Mouse (Mus musculus): ENCODE results near the gene Ceacam18. TPM values are rescaled to one million over a fixed set of nuclear protein-coding genes. Genes with fewer than 3 reads are reported as not detected.

Ceacam18 gene
- under 1 TPM in 1 of 2 experiments, not detected in 1; 0.12 TPM for total RNA-seq (2021)

- no peak for DNase-seq (ENCODE audit: extremely low spot score in 1 of 2, low spot score in 1 of 2)
These were observed at the start of gene Ceacam18 for GRCm38 (mm10) chr7:43634500-43634899. Ceacam18 (plus strand) TSS chr7:43634707.

- no peak for DNase-seq (ENCODE audit: extremely low spot score in 1 of 2, low spot score in 1 of 2)
These were observed 49.7 kb upstream of the Ceacam18 start for GRCm38 (mm10) chr7:43584790-43585189.

- no peak for DNase-seq (ENCODE audit: extremely low spot score in 1 of 2, low spot score in 1 of 2)
These were observed 32.6 kb upstream of the Ceacam18 start for GRCm38 (mm10) chr7:43601884-43602283.

DNA sequence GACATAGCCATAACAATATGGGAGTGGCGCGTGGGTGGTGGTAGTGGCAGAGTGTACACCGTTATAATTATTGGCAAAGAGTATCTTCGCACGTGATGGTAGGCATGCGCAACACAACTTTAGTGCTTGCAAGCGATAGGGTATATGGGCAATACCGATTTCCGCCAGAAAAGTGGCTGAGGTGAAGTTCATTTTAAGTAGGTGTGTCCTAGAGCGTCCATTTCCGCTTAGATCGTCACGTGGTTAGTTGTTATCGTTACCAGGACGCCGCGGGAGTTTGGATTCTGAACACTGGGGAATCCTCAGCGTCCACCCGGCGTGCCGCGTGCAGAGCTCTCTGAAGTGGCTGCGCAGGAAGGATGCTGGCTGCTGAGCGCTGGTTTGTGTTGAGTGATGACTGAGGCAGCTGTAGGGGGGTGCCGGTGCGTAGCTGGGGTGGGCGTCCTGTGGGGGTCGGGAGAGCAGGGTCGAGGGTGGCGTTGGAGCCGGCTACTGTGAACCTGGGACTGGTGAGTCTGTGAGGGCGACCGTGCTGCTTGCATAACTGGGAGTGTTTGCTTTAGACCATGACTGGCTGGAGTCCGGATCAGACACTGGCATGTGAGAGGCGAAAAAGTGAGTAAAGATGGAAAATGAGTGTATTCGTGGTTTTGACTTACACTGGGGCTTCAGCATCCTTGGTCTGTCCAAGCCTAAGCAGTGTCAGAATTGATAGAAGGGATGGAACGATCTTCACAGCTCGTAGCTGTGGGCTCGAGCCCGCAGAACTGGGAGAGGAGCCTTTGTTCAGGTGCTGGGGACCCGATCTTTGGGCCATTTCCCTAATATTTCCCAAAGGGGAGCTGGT lies 27.4 kb upstream of the Ceacam18 start, which contains the start of gene Zfp819:
TSS of gene Zfp819 (plus strand) at position 274 of the 847 bp plus-strand sequence.
- DNase-seq (ENCODE audit: extremely low spot score in 1 of 2, low spot score in 1 of 2) = peak; percentile 41 to 67

DNA sequence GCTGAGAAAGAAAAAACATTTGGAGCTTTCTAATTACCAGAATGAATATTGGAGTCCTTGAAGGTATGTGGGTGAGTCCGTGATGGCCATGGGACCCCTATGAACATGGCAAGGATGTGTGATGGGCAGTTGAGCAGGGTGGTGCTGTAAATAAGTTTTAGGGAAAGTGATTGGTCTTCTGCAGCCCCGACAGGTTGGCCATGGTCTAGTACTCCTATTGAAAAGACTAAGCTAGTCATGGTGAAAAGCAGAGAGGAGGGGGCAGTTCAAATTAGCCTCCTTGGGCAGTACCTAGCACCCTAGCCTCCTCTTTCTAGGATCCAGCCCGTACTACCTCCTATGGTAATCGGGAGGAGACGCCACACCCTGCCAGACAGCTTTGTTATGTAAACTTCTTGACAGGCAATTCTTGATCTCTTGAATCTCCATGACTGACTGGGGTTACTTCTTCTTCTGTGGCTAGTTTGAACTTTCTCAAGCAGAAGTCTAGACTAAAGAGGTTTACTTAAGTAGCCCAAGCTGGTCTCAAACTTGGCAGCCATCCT lies 26.7 kb upstream of the Ceacam18 start:
- DNase-seq (ENCODE audit: extremely low spot score in 1 of 2, low spot score in 1 of 2) = no peak

- no peak for DNase-seq (ENCODE audit: extremely low spot score in 1 of 2, low spot score in 1 of 2)
These were observed 26.1 kb upstream of the Ceacam18 start for GRCm38 (mm10) chr7:43608316-43608824.

DNA sequence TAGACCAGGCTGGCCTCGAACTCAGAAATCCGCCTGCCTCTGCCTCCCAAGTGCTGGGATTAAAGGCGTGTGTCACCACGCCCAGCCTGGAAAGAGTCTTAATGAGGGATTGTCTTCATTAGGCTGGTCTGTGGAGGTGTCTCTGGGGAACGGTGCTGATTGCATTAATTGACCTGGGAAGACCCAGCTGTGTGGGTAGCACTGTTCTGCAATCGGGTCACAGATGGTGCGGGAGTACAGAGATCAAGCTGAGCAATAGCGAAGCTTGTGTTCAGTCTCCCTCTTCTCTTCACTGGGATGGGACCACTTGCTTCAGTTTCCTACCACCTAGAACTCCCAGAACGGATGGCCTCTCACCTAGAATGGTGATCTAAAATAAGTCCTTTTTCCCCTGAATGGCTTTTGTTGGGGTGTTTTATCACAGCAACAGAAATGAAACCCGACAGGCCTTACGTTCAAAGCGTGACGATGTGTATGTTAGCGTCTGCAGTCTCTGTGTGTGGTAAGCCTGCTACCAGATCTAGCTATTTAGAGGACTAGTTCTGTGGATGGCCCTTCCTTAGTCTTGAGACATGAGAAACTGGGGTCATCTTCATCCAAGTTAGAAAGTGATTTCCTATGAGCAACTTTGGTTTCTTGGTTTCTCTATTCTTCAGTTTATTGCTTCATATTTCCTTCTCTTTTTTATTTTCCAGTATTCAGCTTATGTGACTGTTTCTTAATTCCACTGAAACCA lies 20.5 kb upstream of the Ceacam18 start:
- no peak for DNase-seq (ENCODE audit: extremely low spot score in 1 of 2, low spot score in 1 of 2)

- DNase-seq (ENCODE audit: extremely low spot score in 1 of 2, low spot score in 1 of 2) = no peak
These were observed 11.6 kb upstream of the Ceacam18 start for GRCm38 (mm10) chr7:43622927-43623326.

DNA sequence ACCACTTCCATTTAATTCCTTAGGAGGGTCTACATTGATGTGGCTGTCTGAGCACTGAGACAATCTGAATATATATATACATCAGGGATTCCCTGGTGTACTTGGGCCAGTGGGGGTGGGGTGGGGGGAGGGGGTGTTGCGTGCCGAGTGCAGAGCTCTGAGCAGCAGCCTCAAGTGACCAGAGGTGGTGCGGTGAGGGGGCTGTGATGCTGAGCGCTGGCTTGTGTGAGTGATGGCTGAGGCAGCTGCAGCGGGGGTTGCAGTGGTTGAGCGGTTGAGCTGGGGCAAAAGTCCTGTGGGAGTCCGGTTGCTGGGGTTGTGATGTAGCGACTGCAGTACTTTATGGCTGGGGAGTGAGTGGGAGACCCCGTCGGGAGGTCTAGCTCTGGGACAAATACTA lies 10.7 kb upstream of the Ceacam18 start:
- DNase-seq (ENCODE audit: extremely low spot score in 1 of 2, low spot score in 1 of 2) = no peak

- DNase-seq (ENCODE audit: extremely low spot score in 1 of 2, low spot score in 1 of 2) = no peak
These were observed 9.4 kb upstream of the Ceacam18 start for GRCm38 (mm10) chr7:43625065-43625464.

GRCm38 (mm10) chr7:43625794-43626422 lies 8.6 kb upstream of the Ceacam18 start:
- no peak for DNase-seq (ENCODE audit: extremely low spot score in 1 of 2, low spot score in 1 of 2)

DNA sequence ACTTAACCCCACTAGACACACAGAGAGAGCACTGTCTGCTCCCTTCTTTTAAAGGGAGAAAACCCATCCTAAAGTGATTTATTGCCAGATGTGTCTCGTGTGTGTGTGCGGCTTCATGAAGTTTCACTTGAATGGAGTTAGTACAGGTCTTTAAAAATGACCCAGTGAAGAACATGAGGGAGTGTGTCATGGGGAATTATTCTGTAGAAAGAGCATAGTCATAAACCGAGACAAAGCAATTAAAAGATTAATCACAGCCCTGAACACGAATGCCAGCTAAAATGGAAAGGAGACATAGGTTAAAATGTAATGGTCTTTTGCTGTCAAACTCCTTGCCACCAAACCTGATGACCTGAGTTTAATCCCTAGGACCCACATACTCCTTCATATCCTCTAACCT lies 567 bp upstream of the Ceacam18 start:
- no peak for DNase-seq (ENCODE audit: extremely low spot score in 1 of 2, low spot score in 1 of 2)

- DNase-seq (ENCODE audit: extremely low spot score in 1 of 2, low spot score in 1 of 2) = no peak
These were observed 1.7 kb downstream of the Ceacam18 start for GRCm38 (mm10) chr7:43636194-43636593.

- DNase-seq (ENCODE audit: extremely low spot score in 1 of 2, low spot score in 1 of 2) = no peak
These were observed 2.6 kb downstream of the Ceacam18 start for GRCm38 (mm10) chr7:43637118-43637517.

DNA sequence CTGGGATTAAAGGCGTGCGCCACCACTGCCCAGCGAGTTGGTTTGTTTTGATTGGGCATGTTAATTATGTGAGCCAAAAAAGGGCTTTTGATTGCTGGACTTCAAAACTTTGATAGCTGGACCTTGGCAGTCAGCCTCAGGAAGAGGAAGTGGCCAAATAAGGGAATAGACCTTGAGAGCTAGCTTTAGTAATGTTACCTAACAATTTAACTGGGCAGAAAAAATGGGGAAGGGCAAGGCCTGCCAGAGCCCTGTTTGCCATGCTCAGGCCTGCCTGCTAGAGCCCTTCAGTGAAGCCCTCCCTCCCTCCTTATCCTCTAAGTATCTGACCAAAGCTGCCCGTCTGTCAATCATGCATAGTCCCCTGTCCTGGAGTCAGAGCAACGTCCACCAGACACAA lies 8.1 kb downstream of the Ceacam18 start:
- no peak for DNase-seq (ENCODE audit: extremely low spot score in 1 of 2, low spot score in 1 of 2)

DNA sequence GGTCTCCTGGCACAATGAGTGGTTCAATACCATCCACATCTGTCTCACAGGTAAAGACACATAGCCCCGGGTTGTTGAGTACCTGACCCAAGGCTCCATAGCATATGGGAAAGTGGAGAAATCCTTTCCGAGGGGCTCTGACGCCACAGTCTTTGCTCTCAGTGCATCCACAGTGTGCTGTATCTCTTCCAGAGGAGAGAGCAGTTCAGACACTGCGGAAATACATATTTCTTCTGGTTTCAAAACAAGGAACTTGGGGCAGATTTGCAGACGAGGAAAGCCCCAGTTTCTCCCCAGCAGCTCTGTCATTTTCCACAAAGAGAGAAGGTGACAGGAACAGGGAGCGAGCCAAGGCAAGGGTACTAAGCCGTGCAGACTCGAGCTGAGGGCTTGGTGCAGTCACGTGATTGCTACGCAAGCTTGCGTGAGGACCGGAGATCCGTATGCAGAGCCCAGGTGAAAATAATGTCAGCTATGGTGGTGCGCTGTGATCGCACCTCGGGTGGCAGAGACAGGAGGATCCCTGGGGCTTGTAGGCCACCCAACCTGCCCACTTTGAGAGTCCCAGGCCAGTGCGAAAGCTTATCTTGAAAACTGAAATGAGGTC lies 8.6 kb downstream of the Ceacam18 start:
- no peak for DNase-seq (ENCODE audit: extremely low spot score in 1 of 2, low spot score in 1 of 2)

DNA sequence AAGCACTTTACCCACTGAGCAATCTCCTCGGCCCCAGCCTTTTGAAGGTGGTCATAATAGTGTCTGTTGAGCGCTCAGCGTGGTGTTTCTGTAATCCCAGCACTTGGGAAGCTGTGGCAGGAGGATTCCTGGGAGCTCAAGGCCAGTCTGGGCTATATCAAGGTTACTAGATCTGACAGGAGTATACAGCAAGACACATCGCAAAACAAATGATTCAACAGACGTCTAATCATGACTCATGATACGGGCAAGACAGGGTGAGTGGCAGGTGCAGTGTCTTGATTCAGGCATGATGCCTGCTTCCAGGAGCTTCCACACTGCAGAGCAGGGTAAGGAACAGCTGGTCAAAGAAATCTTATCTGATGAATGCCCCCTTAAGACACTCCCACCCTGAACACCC lies 18.2 kb downstream of the Ceacam18 start:
- no peak for DNase-seq (ENCODE audit: extremely low spot score in 1 of 2, low spot score in 1 of 2)

DNA sequence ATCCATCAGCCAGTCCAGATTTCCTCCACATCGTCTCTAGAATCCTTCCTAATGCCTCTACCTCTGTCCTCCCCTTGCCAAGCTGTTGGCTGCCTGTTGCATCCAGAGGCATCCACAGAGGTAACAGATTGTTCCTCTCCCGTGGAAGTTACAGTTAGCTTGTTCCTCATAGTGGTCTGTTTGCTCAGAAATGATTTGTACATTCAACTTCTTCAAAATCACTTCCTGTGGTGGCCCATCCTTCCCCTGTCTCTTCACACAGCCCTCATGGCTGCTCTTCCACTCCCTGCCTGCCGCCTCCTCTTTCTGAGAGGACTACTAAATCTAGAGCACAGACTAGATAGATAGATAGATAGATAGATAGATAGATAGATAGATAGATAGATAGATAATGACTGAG lies 20.0 kb downstream of the Ceacam18 start:
- DNase-seq (ENCODE audit: extremely low spot score in 1 of 2, low spot score in 1 of 2) = no peak

GRCm38 (mm10) chr7:43656232-43656631 lies 21.7 kb downstream of the Ceacam18 start:
- no peak for DNase-seq (ENCODE audit: extremely low spot score in 1 of 2, low spot score in 1 of 2)

DNA sequence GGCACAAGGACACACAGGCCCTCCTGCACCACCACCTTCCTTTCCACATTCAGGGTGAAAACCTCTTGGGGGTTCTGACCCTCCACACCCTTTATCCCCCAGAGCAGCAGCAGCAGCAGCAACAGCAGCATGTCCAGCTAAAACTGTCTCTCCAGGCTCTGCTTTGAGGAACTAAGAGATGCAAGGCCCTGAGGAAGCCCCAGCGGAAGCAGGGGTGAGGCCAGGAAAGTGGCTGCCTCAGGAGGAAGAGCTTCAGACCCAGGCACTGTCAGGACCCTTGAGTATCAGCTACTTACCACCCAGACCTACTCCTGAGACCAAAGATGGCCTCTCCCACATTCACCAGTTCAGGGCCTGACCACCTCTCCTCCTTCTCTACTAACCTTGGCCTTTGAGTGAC lies 25.5 kb downstream of the Ceacam18 start, which contains the start of gene Siglece:
TSS of gene Siglece (minus strand) at position 160 of the 400 bp plus-strand sequence.
- no peak for DNase-seq (ENCODE audit: extremely low spot score in 1 of 2, low spot score in 1 of 2)

Data from layer of hippocampus, postnatal 25 days (tissue).